Mouse (Mus musculus): ENCODE measurements around the gene Neo1. TPM values are rescaled to one million over a fixed set of nuclear protein-coding genes. Genes with fewer than 3 reads are reported as not detected.

Neo1 gene
- total RNA-seq, 1 experiment from 2014 or later = 63.5 TPM

GRCm38 (mm10) chr9:58859080-58859635 is 177.1 kb downstream of the Neo1 start:
- no peak for DNase-seq

- no peak for DNase-seq
Observed at GRCm38 (mm10) chr9:58854931-58855330, 181.3 kb downstream of the Neo1 start.

GRCm38 (mm10) chr9:58849576-58850315 is 186.5 kb downstream of the Neo1 start:
- DNase-seq = no peak

- no peak for DNase-seq
Observed at GRCm38 (mm10) chr9:58847676-58848075, 188.6 kb downstream of the Neo1 start.

GRCm38 (mm10) chr9:58847008-58847407 is 189.2 kb downstream of the Neo1 start:
- no peak for DNase-seq

GRCm38 (mm10) chr9:58844597-58844996 is 191.6 kb downstream of the Neo1 start:
- DNase-seq = no peak

- peak; percentile 65 for DNase-seq
Observed at GRCm38 (mm10) chr9:58841655-58842054, 194.6 kb downstream of the Neo1 start.

GRCm38 (mm10) chr9:58838504-58838903 is 197.7 kb downstream of the Neo1 start:
- no peak for DNase-seq

GRCm38 (mm10) chr9:58837174-58837573 is 199.1 kb downstream of the Neo1 start:
- no peak for DNase-seq

GRCm38 (mm10) chr9:58832939-58833338 is 203.3 kb downstream of the Neo1 start:
- no peak for DNase-seq

- DNase-seq = no peak
Observed at GRCm38 (mm10) chr9:58829627-58830026, 206.6 kb downstream of the Neo1 start.

Other genes with a start within 250 kb of the Neo1 start
- 0.67 and 0.73 TPM in 2 replicates for gene Hcn4, start 213.0 kb downstream of the Neo1 start, total RNA-seq (2021)

Data from adrenal gland, postnatal 25 days (tissue).